Mouse (Mus musculus): ENCODE measurements around the gene Runx3. TPM values are rescaled to one million over a fixed set of nuclear protein-coding genes. Genes with fewer than 3 reads are reported as not detected.

Runx3 gene
- polyA plus RNA-seq, 1 experiment = 1.4 TPM

GRCm38 (mm10) chr4:135097910-135098891 lies 22.3 kb upstream of the Runx3 start:
- WGBS = 89% methylated on average over 17 of the region's 17 CpGs
- DNase-seq = no peak
- Histone ChIP-seq H3K27me3 (replicated peaks; ENCODE audit: control insufficient read depth, insufficient read depth, low read length) (no peaks in the 10 kb centered on the region; the same call in 1 of the 2 replicates), H3K4me3 (ENCODE audit: insufficient read depth, low read depth, low read length) (no peak overlapping the region), H3K36me3 (ENCODE audit: control insufficient read depth, insufficient read depth, low read length) (no peaks in the 10 kb centered on the region), H3K4me1 (ENCODE audit: control insufficient read depth, insufficient read depth, low read length) (no peaks in the 10 kb centered on the region), H3K27ac (ENCODE audit: insufficient read depth, low read depth, low read length) (no peak overlapping the region)
- TF ChIP-seq CTCF (conservative IDR thresholded peaks at IDR 0.05; ENCODE audit: insufficient read depth, insufficient read length, low read depth, low read length) (no peak), POLR2A (IDR thresholded peaks at IDR 0.05; ENCODE audit: low read depth, low read length) (no peak)

DNA sequence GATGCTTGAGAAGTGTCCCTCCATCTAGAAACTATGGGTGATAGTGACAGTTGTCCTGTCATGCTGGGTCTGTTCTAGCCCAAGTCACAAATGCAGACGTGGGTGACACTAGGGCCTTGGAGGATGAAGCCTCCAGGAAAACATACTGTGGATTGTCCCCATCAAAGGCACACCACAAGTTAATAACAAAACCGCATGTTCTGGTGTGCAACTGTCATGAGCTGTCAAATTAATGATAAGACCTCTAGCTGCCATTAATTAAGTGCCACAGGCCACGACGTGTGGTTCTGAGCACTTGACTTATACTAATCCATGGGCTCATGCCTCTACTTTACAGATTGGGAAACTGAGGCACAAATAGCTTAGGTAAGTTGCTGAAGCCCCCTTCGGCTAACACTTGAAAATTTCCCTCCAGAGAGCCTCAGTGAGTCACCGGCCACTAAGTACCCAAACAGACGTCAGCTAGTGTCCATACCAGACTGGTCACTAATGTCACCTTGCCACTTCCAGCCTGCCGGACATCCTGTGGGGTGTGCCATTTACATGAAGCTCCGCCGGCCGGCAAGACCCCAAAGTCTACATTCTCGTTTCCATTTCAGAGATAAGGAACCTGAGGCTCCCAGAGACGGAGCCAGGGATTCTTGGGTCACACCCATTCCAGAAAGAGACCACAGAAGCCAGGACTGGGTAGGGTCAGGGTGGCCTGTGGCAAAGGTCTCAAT lies 18.3 kb upstream of the Runx3 start:
- no peak overlapping the region for H3K4me3 ChIP-seq (ENCODE audit: insufficient read depth, low read depth, low read length)
- WGBS = 74% methylated on average over 13 of the region's 13 CpGs
- no peak for DNase-seq
- H3K4me1 ChIP-seq (ENCODE audit: control insufficient read depth, insufficient read depth, low read length) = no peaks in the 10 kb centered on the region
- H3K27me3 ChIP-seq (replicated peaks; ENCODE audit: control insufficient read depth, insufficient read depth, low read length) = no peaks in the 10 kb centered on the region; the same call in 1 of the 2 replicates
- no peaks in the 10 kb centered on the region for H3K36me3 ChIP-seq (ENCODE audit: control insufficient read depth, insufficient read depth, low read length)
- H3K27ac ChIP-seq (ENCODE audit: insufficient read depth, low read depth, low read length) = no peak overlapping the region
- TF ChIP-seq POLR2A (IDR thresholded peaks at IDR 0.05; ENCODE audit: low read depth, low read length) (no peak), CTCF (conservative IDR thresholded peaks at IDR 0.05; ENCODE audit: insufficient read depth, insufficient read length, low read depth, low read length) (no peak)

- TF ChIP-seq CTCF (conservative IDR thresholded peaks at IDR 0.05; ENCODE audit: insufficient read depth, insufficient read length, low read depth, low read length) (no peak), POLR2A (IDR thresholded peaks at IDR 0.05; ENCODE audit: low read depth, low read length) (no peak)
- 17% methylated on average over 4 of the region's 4 CpGs for WGBS
- H3K27ac ChIP-seq (ENCODE audit: insufficient read depth, low read depth, low read length) = no peak overlapping the region
- no peaks in the 10 kb centered on the region for H3K4me1 ChIP-seq (ENCODE audit: control insufficient read depth, insufficient read depth, low read length)
- H3K27me3 ChIP-seq (replicated peaks; ENCODE audit: control insufficient read depth, insufficient read depth, low read length) = no peaks in the 10 kb centered on the region; the same call in 1 of the 2 replicates
- no peaks in the 10 kb centered on the region for H3K36me3 ChIP-seq (ENCODE audit: control insufficient read depth, insufficient read depth, low read length)
- no peak overlapping the region for H3K4me3 ChIP-seq (ENCODE audit: insufficient read depth, low read depth, low read length)
- no peak for DNase-seq
Measured at GRCm38 (mm10) chr4:135102761-135103160, 17.7 kb upstream of the Runx3 start.

DNA sequence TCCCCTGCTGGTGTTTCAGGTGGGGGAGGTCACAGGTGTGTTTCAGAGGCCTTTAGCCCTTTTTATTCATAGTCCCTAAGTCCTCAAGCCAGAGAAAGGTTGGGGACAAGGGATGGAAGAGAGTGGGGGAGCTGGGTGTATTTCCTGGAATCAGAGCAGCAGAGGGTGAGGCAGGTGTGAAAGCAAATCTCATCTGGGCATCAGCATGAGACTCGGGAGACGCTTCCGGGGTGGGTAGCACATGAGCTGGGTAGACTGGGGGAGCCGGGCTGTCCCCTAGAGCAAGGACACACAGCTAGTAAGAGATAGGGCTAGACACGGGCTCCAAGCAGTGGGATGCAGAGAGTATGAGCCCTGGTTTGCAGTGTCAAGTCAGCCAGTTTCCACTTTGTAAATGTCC lies 16.7 kb upstream of the Runx3 start:
- Histone ChIP-seq H3K27ac (ENCODE audit: insufficient read depth, low read depth, low read length) (no peak overlapping the region), H3K4me3 (ENCODE audit: insufficient read depth, low read depth, low read length) (no peak overlapping the region), H3K4me1 (ENCODE audit: control insufficient read depth, insufficient read depth, low read length) (no peaks in the 10 kb centered on the region), H3K36me3 (ENCODE audit: control insufficient read depth, insufficient read depth, low read length) (no peaks in the 10 kb centered on the region), H3K27me3 (replicated peaks; ENCODE audit: control insufficient read depth, insufficient read depth, low read length) (no peaks in the 10 kb centered on the region; the same call in 1 of the 2 replicates)
- WGBS = 37% methylated on average over 5 of the region's 5 CpGs
- no peak for DNase-seq
- TF ChIP-seq CTCF (conservative IDR thresholded peaks at IDR 0.05; ENCODE audit: insufficient read depth, insufficient read length, low read depth, low read length) = no peak
- no peak for TF ChIP-seq POLR2A (IDR thresholded peaks at IDR 0.05; ENCODE audit: low read depth, low read length)

DNA sequence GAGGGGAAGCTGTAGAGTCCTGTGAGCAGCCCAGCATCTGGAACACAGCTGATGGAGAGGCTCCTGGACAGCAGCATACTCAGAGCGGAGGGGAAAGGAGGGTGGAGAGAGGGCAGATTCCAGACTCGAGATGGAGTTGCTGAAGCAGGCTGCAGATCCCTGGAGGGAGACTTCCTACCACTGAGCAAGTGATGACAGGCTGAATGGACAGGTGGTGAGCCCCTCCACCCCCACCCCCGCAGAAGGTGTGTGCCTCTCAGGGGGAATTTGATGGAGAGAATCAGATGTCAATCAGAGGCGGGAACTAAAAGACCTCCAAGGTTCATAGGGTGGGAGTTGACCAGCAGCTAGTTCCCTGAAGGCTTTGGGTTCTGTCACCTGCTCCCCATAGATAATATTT lies 13.5 kb upstream of the Runx3 start:
- TF ChIP-seq CTCF (conservative IDR thresholded peaks at IDR 0.05; ENCODE audit: insufficient read depth, insufficient read length, low read depth, low read length) = no peak
- no peak for TF ChIP-seq POLR2A (IDR thresholded peaks at IDR 0.05; ENCODE audit: low read depth, low read length)
- 65% methylated on average over 4 of the region's 4 CpGs for WGBS
- Histone ChIP-seq H3K27me3 (replicated peaks; ENCODE audit: control insufficient read depth, insufficient read depth, low read length) (no peaks in the 10 kb centered on the region; the same call in 1 of the 2 replicates), H3K4me3 (ENCODE audit: insufficient read depth, low read depth, low read length) (no peak overlapping the region), H3K27ac (ENCODE audit: insufficient read depth, low read depth, low read length) (no peak overlapping the region), H3K36me3 (ENCODE audit: control insufficient read depth, insufficient read depth, low read length) (no peaks in the 10 kb centered on the region), H3K4me1 (ENCODE audit: control insufficient read depth, insufficient read depth, low read length) (no peaks in the 10 kb centered on the region)
- no peak for DNase-seq

- DNase-seq = no peak
- H3K4me3 ChIP-seq (ENCODE audit: insufficient read depth, low read depth, low read length) = no peak overlapping the region
- 55% methylated on average over 3 of the region's 3 CpGs for WGBS
- H3K4me1 ChIP-seq (ENCODE audit: control insufficient read depth, insufficient read depth, low read length) = no peaks in the 10 kb centered on the region
- no peaks in the 10 kb centered on the region for H3K27me3 ChIP-seq (replicated peaks; ENCODE audit: control insufficient read depth, insufficient read depth, low read length)
- H3K36me3 ChIP-seq (ENCODE audit: control insufficient read depth, insufficient read depth, low read length) = no peaks in the 10 kb centered on the region
- no peak for TF ChIP-seq CTCF (conservative IDR thresholded peaks at IDR 0.05; ENCODE audit: insufficient read depth, insufficient read length, low read depth, low read length)
- no peak for TF ChIP-seq POLR2A (IDR thresholded peaks at IDR 0.05; ENCODE audit: low read depth, low read length)
- H3K27ac ChIP-seq (ENCODE audit: insufficient read depth, low read depth, low read length) = no peak overlapping the region
Measured at GRCm38 (mm10) chr4:135108666-135109065, 11.8 kb upstream of the Runx3 start.

DNA sequence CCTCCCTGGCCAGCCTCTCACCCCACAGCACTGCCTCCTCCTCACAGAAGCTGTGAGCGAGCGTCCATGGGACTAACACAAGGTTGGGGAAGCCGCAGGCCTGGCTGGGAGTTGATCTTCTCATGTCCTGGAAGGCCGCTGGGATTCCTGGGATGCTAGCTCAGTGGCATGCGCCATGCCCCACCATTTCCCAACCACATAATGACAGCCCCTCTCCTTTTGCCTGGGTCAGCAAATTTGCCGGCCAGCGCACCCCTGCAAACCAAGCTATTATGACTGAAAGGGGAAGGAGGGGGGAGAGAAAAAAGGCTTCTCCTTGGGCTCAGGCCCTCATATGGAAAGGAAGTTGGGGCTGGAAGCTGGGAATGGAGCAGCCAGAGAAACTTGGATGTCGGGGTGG lies 6.8 kb upstream of the Runx3 start:
- no peaks in the 10 kb centered on the region for H3K36me3 ChIP-seq (ENCODE audit: control insufficient read depth, insufficient read depth, low read length)
- no peak overlapping the region for H3K4me3 ChIP-seq (ENCODE audit: insufficient read depth, low read depth, low read length)
- H3K4me1 ChIP-seq (ENCODE audit: control insufficient read depth, insufficient read depth, low read length) = no peaks in the 10 kb centered on the region
- no peak overlapping the region for H3K27ac ChIP-seq (ENCODE audit: insufficient read depth, low read depth, low read length)
- TF ChIP-seq POLR2A (IDR thresholded peaks at IDR 0.05; ENCODE audit: low read depth, low read length) (no peak), CTCF (conservative IDR thresholded peaks at IDR 0.05; ENCODE audit: insufficient read depth, insufficient read length, low read depth, low read length) (no peak)
- WGBS = 87% methylated on average over 8 of the region's 8 CpGs
- DNase-seq = no peak
- H3K27me3 ChIP-seq (replicated peaks; ENCODE audit: control insufficient read depth, insufficient read depth, low read length) = no peaks in the 10 kb centered on the region

Measured in kidney, adult 2 months (tissue).